Mouse (Mus musculus) liver, adult 2 months (tissue): ENCODE measurements around the gene 4930415O20Rik. TPM values are rescaled to one million over a fixed set of nuclear protein-coding genes. Genes with fewer than 3 reads are reported as not detected.

Experiments used
- DNase-seq: peaks from one replicate; pipeline ENCODE4 v3.0.0-alpha.2; 2011; ENCODE audit warnings: low read depth, low spot score; ENCODE audit errors: extremely low read depth
- H3K27ac ChIP-seq: fragments of 200-500 bp; replicated peaks from 2 replicates; pipeline ENCODE4 v1.5.1; 2012; ENCODE audit warnings: low read depth, mild to moderate bottlenecking, control low read depth, inconsistent platforms, low read length; ENCODE audit not compliant: insufficient read depth
- H3K27me3 ChIP-seq: fragments of 200-500 bp; 2 replicates; pipeline ENCODE4 v1.6.1; 2012; ENCODE audit warnings: mild to moderate bottlenecking, moderate library complexity, low read length, inconsistent platforms; ENCODE audit not compliant: control insufficient read depth, insufficient read depth
- H3K36me3 ChIP-seq: fragments of 200-500 bp; 2 replicates; pipeline ENCODE4 v1.6.1; 2012; ENCODE audit warnings: low read length, inconsistent platforms; ENCODE audit not compliant: control insufficient read depth, insufficient read depth
- H3K4me1 ChIP-seq: fragments of 200-500 bp; 2 replicates; pipeline ENCODE4 v1.6.1; 2011; ENCODE audit warnings: low read length; ENCODE audit not compliant: control insufficient read depth, insufficient read depth
- H3K4me3 ChIP-seq: fragments of 200-500 bp; 2 replicates; pipeline ENCODE4 v1.5.1; 2011; ENCODE audit warnings: low read depth, mild to moderate bottlenecking, control low read depth, low read length, moderate library complexity; ENCODE audit not compliant: insufficient read depth
- H3K79me2 ChIP-seq: fragments of 200-500 bp; 2 replicates; pipeline ENCODE4 v1.6.1; 2012; ENCODE audit warnings: inconsistent platforms, mild to moderate bottlenecking, low read length, moderate library complexity; ENCODE audit not compliant: control insufficient read depth, insufficient read depth
- H3K9ac ChIP-seq: fragments of 200-500 bp; 2 replicates; pipeline ENCODE4 v1.6.1; 2012; ENCODE audit warnings: low read depth, mild to moderate bottlenecking, control low read depth, inconsistent platforms, low read length
- CTCF ChIP-seq: fragments of 200-500 bp; IDR thresholded peaks from 2 replicates; pipeline ENCODE4 v1.5.1; 2011; ENCODE audit warnings: low read depth, low read length, control low read depth
- POLR2A ChIP-seq: fragments of 200-500 bp; IDR thresholded peaks from 2 replicates; pipeline ENCODE4 v1.6.1; 2011; ENCODE audit warnings: low read length, control low read depth; ENCODE audit not compliant: insufficient read depth; ENCODE audit errors: extremely low read depth
- WGBS: fragments of 180-500 bp; shearing (Covaris S2); methylation state at CpG from one replicate; pipeline ENCODE4 v1.1.7; 2018; 5-methylcytosine and 5-hydroxymethylcytosine counted together
- polyA plus RNA-seq: library from polyadenylated mRNA; depleted of rRNA; stranded (reverse); fragments of >200 nt; gene quantifications from 2 replicates; pipeline ENCODE4 v1.2.3, GENCODE M21; 2012
- total RNA-seq: library from RNA; depleted of rRNA; stranded (reverse); fragments of >200 nt; gene quantifications from 2 replicates; pipeline ENCODE4 v1.2.3, GENCODE M21; 2014

Gene 4930415O20Rik
- total and polyA plus RNA-seq, 2 experiments = not detected

DNA sequence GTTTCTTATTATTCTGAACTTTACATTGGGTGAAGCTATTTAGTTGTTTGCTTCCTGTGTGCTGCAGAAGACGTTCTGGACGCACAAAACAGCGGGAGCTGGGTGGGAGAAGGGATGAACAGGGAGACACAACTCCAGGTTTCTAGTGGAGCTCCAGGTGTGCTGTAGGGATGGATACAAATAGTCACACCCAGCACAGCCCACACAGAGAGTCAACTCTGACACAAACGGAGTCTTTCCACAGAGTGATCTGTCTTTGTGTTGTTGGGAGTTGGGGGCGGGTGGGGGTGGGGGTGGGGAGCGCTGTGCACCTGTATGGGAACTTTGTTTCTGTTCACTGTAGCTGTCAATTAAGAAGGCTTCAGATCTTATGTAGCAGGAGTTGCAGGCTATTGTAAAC is 51.9 kb downstream of the 4930415O20Rik start:
- Histone ChIP-seq H3K27me3 (no peaks in the 10 kb centered on the region; the same call in 1 of the 2 replicates), H3K79me2 (no peaks in the 10 kb centered on the region)
- WGBS = 46% methylated on average over 6 of the region's 6 CpGs

DNA sequence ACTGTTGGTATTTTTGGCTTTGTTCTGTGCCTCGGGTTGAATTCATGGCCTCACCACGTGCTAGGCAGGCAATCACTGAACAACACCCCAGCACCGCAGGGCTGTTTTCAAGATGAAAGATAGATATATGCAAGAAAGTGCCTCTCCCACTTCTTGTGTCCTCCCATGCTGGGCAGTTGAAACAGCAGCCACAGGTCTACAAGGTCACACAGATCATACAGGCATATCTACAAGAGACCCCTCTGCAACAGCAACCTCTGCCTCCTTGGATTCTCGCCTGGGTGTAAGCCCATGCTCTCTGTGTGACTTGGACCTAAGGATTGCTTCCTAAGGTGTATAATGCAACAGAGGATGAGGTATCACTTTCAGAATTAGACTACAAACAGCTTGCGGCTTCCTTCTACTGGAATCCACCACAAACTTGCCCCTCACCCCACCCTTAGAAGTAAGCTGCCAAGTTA is 52.6 kb downstream of the 4930415O20Rik start:
- H3K4me1 ChIP-seq = no peaks in the 10 kb centered on the region

More for the DNA sequence above, 51.9 kb downstream of the 4930415O20Rik start:
- Histone ChIP-seq H3K4me3 (no peak overlapping the region), H3K4me1 (no peaks in the 10 kb centered on the region), H3K9ac (no peak overlapping the region), H3K27ac (no peak overlapping the region), H3K36me3 (no peaks in the 10 kb centered on the region)
- TF ChIP-seq POLR2A = no peak
- no peak for TF ChIP-seq CTCF
- DNase-seq = no peak

DNA sequence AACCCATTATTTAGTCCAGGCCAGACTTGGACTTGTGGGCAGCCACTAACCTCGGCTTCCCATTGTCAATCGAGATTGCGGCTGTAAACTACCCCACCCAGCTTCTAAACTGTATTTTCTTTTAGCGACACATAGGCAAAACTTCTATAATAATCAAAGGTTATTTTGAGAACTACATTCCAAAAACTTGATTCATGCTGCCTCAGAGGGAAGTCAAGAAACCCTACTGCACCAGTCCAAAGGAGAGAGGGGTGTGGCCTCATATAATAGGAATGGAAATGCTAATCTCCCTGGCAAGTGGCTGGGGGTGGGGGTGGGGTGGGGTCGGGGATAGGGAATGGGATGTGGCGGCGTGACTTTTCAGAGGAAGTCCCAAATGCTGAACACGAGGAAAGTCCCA is 55.3 kb downstream of the 4930415O20Rik start:
- Histone ChIP-seq H3K36me3 (no peaks in the 10 kb centered on the region), H3K79me2 (no peaks in the 10 kb centered on the region), H3K4me3 (no peak overlapping the region), H3K9ac (no peak overlapping the region), H3K4me1 (no peaks in the 10 kb centered on the region), H3K27me3 (peaks cover 9% of the 10 kb centered on the region; the same call in 1 of the 2 replicates), H3K27ac (no peak overlapping the region)
- WGBS = 52% methylated on average over 8 of the region's 8 CpGs
- TF ChIP-seq CTCF = no peak
- no peak for TF ChIP-seq POLR2A
- DNase-seq = no peak

More for the DNA sequence above, 52.6 kb downstream of the 4930415O20Rik start:
- 63% methylated on average over 5 of the region's 5 CpGs for WGBS
- no peak for TF ChIP-seq CTCF
- no peak for TF ChIP-seq POLR2A
- Histone ChIP-seq H3K27ac (no peak overlapping the region), H3K9ac (no peak overlapping the region), H3K27me3 (peaks cover 1% of the 10 kb centered on the region; the same call in 1 of the 2 replicates), H3K79me2 (no peaks in the 10 kb centered on the region), H3K36me3 (no peaks in the 10 kb centered on the region), H3K4me3 (no peak overlapping the region)
- no peak for DNase-seq

DNA sequence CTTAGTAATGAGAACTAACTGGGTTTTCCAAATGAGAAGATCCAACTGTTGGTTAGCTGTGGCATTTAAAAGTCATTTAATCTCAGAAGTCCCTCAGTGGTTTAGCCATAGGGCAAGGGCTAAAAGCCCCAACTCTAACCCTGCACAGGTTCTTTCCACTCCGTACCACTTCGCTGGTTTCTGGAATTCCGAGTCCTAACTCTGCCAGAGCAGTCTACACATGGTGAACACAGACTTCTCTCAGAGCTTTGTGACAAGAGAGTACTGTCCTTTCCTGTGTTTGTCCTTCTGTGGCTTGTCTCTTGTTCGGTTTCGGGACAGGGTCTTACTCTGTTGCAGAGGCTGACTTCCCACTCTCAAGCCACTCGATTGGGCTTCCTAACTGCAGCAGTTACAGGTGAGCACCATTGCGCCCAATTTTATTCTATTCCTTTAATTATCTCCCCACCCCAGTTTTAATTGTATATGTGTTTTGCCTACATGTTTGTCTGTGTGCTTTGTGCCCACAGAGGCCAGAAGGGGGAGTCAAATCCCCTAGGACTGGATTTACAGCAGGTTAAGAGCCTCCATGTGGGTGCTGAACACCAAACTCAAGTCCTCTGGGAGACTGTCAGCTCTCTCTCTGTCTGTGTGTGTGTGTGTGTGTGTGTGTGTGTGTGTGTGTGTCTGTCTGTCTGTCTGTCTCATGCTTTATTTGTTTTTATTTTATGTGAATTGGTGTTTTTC is 55.8 kb downstream of the 4930415O20Rik start:
- Histone ChIP-seq H3K4me1 (no peaks in the 10 kb centered on the region), H3K27me3 (peaks cover 10% of the 10 kb centered on the region; the same call in 1 of the 2 replicates), H3K36me3 (no peaks in the 10 kb centered on the region), H3K27ac (no peak overlapping the region), H3K9ac (no peak overlapping the region), H3K4me3 (no peak overlapping the region), H3K79me2 (no peaks in the 10 kb centered on the region)
- 87% methylated on average over 7 of the region's 7 CpGs for WGBS
- no peak for DNase-seq
- TF ChIP-seq CTCF = no peak
- TF ChIP-seq POLR2A = no peak

DNA sequence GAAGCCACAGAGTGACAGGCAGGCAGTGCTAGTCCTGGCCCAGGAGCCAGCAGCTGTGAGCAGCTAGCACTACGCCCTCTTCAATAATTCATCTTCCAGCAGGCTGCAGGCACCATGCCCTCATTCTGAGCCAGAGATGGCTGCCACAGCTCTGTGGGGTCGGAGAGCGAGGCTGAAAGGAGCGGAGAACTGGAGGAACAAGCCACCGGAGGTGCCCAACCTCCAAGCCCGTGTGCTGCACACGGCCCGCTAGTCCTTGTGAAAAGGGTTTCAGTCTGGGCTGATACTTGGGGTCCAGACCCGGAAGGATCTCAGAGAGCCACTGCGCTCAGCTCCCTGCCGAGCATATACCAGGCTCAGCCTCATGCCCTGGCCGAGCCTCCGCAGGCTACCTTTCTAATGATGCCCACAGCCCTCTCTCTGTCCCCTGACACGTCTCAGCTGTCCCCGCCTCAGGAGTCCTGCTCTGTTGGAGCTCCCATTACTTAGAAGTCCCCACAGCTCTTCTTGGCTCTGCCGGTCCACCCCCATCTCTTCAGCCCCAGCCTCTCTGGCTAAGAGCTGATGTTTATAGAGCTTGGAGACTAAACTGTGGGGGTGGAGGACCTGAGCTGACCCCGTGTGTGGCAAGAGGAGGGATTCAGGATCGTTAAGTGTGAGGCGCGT is 57.9 kb downstream of the 4930415O20Rik start:
- Histone ChIP-seq H3K36me3 (no peaks in the 10 kb centered on the region), H3K27me3 (peaks cover 24% of the 10 kb centered on the region), H3K4me3 (no peak overlapping the region), H3K79me2 (no peaks in the 10 kb centered on the region), H3K27ac (no peak overlapping the region), H3K4me1 (no peaks in the 10 kb centered on the region), H3K9ac (no peak overlapping the region)
- DNase-seq = no peak
- WGBS = 27% methylated on average over 20 of the region's 20 CpGs
- no peak for TF ChIP-seq POLR2A
- no peak for TF ChIP-seq CTCF
